Mouse (Mus musculus) kidney, postnatal 0 days (tissue): ENCODE measurements at regions not wholly inside any gene's neighbourhood (a gene's known extent, or its start where the extent isn't known, plus 50 kb on each side); places are given as distances from the start of the nearest gene placed in this dataset.

ENCODE experiments used
- ATAC-seq: fragments of 200-750 bp; cut with Nextera tagmentation; replicated peaks from 2 replicates; pipeline ENCODE4 v1.8.0; 2017; ENCODE audit warnings: low read depth, moderate number of reproducible peaks, moderate TSS enrichment, moderate library complexity; ENCODE audit not compliant: low FRiP score
- DNase-seq: peaks from one replicate; pipeline ENCODE4 v3.0.0-alpha.2; 2016; ENCODE audit warnings: low spot score
- H3K27ac ChIP-seq: fragments of 300-500 bp; sonication (generic); 2 replicates; pipeline ENCODE4 v1.5.1; 2014; ENCODE audit warnings: mild to moderate bottlenecking
- H3K27me3 ChIP-seq: fragments of 300-500 bp; sonication (generic); 2 replicates; pipeline ENCODE4 v1.6.1; 2014; ENCODE audit warnings: low read length, mixed read lengths; ENCODE audit not compliant: insufficient read depth
- H3K36me3 ChIP-seq: fragments of 300-500 bp; sonication (generic); 2 replicates; pipeline ENCODE4 v1.6.1; 2014; ENCODE audit warnings: low read length, mixed read lengths; ENCODE audit not compliant: insufficient read depth
- H3K4me1 ChIP-seq: fragments of 300-500 bp; sonication (generic); replicated peaks from 2 replicates; pipeline ENCODE4 v1.6.1; 2014; ENCODE audit warnings: antibody characterized with exemption, low read length, mixed read lengths; ENCODE audit not compliant: insufficient read depth
- H3K4me2 ChIP-seq: fragments of 300-500 bp; sonication (generic); 2 replicates; pipeline ENCODE4 v1.6.1; 2014; ENCODE audit warnings: mild to moderate bottlenecking, low read length, moderate library complexity, mixed read lengths
- H3K4me3 ChIP-seq: fragments of 300-500 bp; sonication (generic); replicated peaks from 2 replicates; pipeline ENCODE4 v1.5.1; 2014; ENCODE audit warnings: low read depth, low read length
- H3K9ac ChIP-seq: fragments of 300-500 bp; sonication (generic); 2 replicates; pipeline ENCODE4 v1.6.1; 2014; ENCODE audit warnings: low read depth, low read length
- H3K9me3 ChIP-seq: fragments of 300-500 bp; sonication (generic); replicated peaks from 2 replicates; pipeline ENCODE4 v1.6.1; 2016; ENCODE audit warnings: low read length, inconsistent platforms, mixed read lengths
- CTCF ChIP-seq: IDR thresholded peaks from 2 replicates; pipeline ENCODE4 v1.5.1; 2016; ENCODE audit warnings: antibody characterized with exemption, low read depth, mild to moderate bottlenecking, moderate library complexity
- WGBS: fragments of 180-500 bp; shearing (Covaris S2); extraction: QIAGEN DNeasy Blood & Tissue Kit; methylation state at CpG from one replicate; pipeline ENCODE4 v1.1.7; 2014; 5-methylcytosine and 5-hydroxymethylcytosine counted together

DNA sequence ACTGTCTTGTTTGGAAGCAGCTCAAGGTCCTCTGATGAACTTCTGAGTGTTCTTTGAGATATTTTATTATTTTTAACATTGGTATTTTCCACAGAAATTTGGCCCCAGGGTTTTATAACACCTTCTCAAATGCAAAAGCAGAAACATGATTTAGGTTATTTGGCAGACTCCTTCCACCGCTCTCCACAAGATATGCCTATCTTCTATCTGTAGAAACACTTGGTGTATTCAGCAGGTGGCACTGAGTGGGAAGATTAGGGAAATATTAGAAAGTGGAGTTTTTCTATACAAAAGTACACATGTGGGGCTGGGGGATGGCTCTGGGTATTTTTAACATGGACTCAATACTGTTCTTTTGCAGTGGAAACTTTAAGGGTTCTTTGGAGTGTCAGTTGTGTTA is 475.3 kb downstream of the Dach1 start:
- Histone ChIP-seq H3K4me1 (no peaks in the 10 kb centered on the region), H3K4me2 (no peak overlapping the region), H3K9me3 (no peaks in the 10 kb centered on the region), H3K36me3 (no peaks in the 10 kb centered on the region), H3K9ac (no peak overlapping the region), H3K27me3 (no peaks in the 10 kb centered on the region), H3K4me3 (no peak overlapping the region), H3K27ac (no peak overlapping the region)
- DNase-seq (no peak), ATAC-seq (no peak)
- WGBS, result 100% methylated on average over 1 of the region's 1 CpGs
- no peak for TF ChIP-seq CTCF

DNA sequence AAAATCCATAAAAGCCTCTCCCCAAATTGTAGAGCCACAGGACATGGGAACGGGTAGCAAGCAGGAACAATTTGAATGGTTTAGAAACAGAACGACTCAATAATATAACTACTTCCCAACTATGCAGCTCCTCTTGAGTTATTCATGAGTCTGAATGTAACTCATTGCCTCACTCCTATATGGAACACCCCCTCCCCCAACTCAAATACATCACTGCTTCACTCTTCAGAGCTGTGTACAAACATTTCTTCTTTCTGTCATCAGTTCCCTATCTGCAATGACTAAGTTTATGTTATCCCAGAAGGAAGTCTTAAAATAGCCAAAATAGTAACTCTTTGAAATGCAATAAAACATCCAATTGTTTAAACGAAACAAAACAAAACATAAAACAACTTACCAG is 484.9 kb downstream of the Dach1 start:
- H3K27ac ChIP-seq, result no peak overlapping the region
- TF ChIP-seq CTCF, result no peak
- no peaks in the 10 kb centered on the region for H3K4me1 ChIP-seq
- peak; percentile 7 for DNase-seq
- 65% methylated on average over 3 of the region's 3 CpGs for WGBS
- H3K36me3 ChIP-seq, result no peaks in the 10 kb centered on the region
- H3K4me3 ChIP-seq, result no peak overlapping the region
- H3K9ac ChIP-seq, result no peak overlapping the region
- ATAC-seq, result no peak
- no peak overlapping the region for H3K4me2 ChIP-seq
- no peaks in the 10 kb centered on the region for H3K9me3 ChIP-seq
- no peaks in the 10 kb centered on the region for H3K27me3 ChIP-seq

DNA sequence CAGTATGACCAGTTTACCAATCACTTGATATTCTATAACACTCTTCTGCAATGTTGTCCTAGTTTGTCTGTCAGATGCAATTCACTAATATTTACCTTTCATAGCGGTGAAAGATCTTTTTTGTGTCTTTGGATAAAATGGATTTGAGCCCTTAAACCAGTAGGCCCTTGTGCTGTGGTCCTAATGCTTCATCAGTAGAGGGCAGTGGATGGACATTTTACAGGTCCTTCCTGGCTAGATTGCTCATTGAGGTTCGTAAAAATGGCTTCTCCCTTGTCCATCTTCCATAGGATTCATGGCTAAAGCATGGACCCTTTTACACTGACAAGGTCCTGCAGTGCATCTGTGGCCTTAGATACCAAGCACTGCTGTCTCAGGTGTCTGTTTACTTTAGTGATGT is 501.8 kb downstream of the Dach1 start:
- ATAC-seq, result no peak
- no peaks in the 10 kb centered on the region for H3K9me3 ChIP-seq
- no peaks in the 10 kb centered on the region for H3K36me3 ChIP-seq
- no peak overlapping the region for H3K27ac ChIP-seq
- no peaks in the 10 kb centered on the region for H3K27me3 ChIP-seq
- no peak overlapping the region for H3K4me3 ChIP-seq
- peak; percentile 69 for TF ChIP-seq CTCF
- H3K4me1 ChIP-seq, result no peaks in the 10 kb centered on the region
- WGBS, result 70% methylated on average over 2 of the region's 2 CpGs
- DNase-seq, result peak; percentile 28
- no peak overlapping the region for H3K4me2 ChIP-seq
- H3K9ac ChIP-seq, result no peak overlapping the region

DNA sequence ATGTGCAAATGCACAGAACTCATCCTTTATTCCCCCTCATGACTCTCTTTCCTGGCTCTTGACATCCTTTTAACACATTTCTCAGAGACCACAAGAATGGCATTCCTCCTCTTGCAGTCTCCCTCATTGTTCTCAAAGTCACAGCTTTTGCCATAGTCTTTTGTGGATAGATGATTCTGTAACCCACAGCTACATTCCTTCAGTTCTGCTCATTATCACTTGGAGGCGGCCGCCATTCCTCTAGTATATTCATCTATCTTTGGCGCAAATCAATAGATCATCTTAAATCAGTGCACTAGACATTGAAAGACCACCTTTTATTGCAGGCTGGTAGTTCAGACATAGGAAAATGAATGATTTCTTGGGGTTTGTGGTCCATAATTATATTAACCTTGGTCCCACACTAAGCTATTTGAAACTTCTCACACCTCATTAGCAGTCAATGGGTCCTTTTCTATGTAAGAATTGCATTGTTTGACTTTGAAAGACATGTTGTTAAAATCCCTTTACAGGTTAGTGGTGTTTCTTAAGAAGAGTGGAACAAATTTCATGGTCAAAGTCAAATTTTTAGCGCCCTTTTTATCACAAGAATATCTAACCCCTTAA is 531.3 kb downstream of the Dach1 start:
- TF ChIP-seq CTCF, result no peak
- no peak overlapping the region for H3K9ac ChIP-seq
- H3K36me3 ChIP-seq, result no peaks in the 10 kb centered on the region
- H3K4me3 ChIP-seq, result no peak overlapping the region
- no peaks in the 10 kb centered on the region for H3K9me3 ChIP-seq
- H3K4me2 ChIP-seq, result no peak overlapping the region
- H3K27me3 ChIP-seq, result no peaks in the 10 kb centered on the region
- DNase-seq (no peak), ATAC-seq (no peak)
- no peak overlapping the region for H3K27ac ChIP-seq
- no peaks in the 10 kb centered on the region for H3K4me1 ChIP-seq
- 90% methylated on average over 4 of the region's 4 CpGs for WGBS

DNA sequence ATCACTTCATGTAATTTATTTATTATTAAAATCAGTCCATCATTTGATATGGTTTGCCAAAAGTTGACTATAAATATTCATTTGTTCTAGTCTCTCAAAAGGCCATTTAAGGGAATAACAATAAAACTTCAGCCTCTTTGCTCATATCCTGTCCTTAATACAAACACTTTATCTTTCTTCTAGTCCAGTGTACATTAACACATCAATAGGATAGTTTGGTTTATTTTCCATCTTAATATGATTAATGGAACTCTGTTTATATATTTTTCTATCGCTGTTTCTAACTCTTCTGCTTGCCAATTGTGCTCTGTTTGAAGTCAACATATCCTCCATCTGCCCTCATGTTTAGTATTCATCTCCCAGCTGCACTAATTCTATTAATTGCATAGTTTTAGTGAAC is 558.1 kb downstream of the Dach1 start:
- Histone ChIP-seq H3K27ac (no peak overlapping the region), H3K36me3 (no peaks in the 10 kb centered on the region), H3K4me2 (no peak overlapping the region), H3K4me3 (no peak overlapping the region), H3K9ac (no peak overlapping the region), H3K27me3 (no peaks in the 10 kb centered on the region), H3K4me1 (no peaks in the 10 kb centered on the region), H3K9me3 (no peaks in the 10 kb centered on the region)
- no peak for TF ChIP-seq CTCF
- ATAC-seq (no peak), DNase-seq (peak; percentile 66)
- WGBS, result 79% methylated on average over 1 of the region's 1 CpGs

DNA sequence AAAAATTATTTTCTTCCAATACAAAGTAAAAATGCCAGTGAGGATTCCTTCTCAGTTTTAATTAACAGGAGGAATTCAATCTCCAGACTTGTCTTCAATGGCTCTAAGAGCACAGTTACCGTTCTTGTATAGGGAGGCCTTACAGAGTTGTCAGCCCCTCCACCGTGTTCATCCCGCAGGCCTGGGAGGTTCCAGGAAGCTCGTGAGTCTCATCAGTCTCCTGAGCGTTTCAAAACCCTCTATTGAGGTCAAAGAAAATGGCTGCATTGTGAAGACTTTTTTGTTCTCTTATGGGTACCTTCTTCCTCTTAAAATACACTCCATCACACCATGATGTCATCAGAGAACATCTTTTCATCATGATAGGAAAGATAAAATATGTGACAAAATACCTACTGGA is 572.9 kb downstream of the Dach1 start:
- ATAC-seq (no peak), DNase-seq (no peak)
- Histone ChIP-seq H3K36me3 (no peaks in the 10 kb centered on the region), H3K9ac (no peak overlapping the region), H3K9me3 (no peaks in the 10 kb centered on the region), H3K4me1 (no peaks in the 10 kb centered on the region), H3K4me2 (no peak overlapping the region), H3K4me3 (no peak overlapping the region), H3K27ac (no peak overlapping the region), H3K27me3 (no peaks in the 10 kb centered on the region)
- WGBS, result 72% methylated on average over 5 of the region's 5 CpGs
- TF ChIP-seq CTCF, result no peak

DNA sequence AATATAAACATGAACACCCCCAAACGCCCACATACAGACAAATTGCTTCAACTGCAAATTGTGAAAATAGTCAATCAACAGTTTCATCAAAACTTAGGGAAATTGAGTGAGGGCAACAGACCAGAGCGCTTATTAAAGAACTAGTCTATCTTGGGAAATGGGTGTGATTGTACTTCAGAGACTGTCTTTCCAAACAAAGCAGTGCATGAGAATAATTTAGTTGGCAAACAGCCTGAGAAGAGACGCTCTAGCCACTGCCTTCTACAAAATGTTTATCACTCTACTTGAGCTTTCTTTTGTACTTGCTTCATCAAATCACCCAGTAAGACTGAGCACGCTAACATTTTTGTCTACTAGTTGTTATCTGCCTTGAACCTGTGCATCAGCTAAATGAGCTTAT is 581.0 kb downstream of the Dach1 start:
- no peak overlapping the region for H3K27ac ChIP-seq
- WGBS, result 66% methylated on average over 4 of the region's 4 CpGs
- H3K4me3 ChIP-seq, result no peak overlapping the region
- no peaks in the 10 kb centered on the region for H3K27me3 ChIP-seq
- TF ChIP-seq CTCF, result no peak
- no peak overlapping the region for H3K4me2 ChIP-seq
- no peak overlapping the region for H3K9ac ChIP-seq
- no peak for ATAC-seq
- no peaks in the 10 kb centered on the region for H3K4me1 ChIP-seq
- no peaks in the 10 kb centered on the region for H3K9me3 ChIP-seq
- no peaks in the 10 kb centered on the region for H3K36me3 ChIP-seq
- DNase-seq, result no peak
